Mouse (Mus musculus) testis, postnatal 10 days (tissue): ENCODE data around the gene Gpkow.
"Not testable (repeated sequence)": the region's sequence is repeated elsewhere in the genome, so short reads cannot be mapped to it uniquely, and the experiment has no call there.

Experiments
- DNase-seq: peaks from one replicate; pipeline ENCODE4 v3.0.0; 2021; ENCODE audit warnings: low spot score

Gene Gpkow

DNA sequence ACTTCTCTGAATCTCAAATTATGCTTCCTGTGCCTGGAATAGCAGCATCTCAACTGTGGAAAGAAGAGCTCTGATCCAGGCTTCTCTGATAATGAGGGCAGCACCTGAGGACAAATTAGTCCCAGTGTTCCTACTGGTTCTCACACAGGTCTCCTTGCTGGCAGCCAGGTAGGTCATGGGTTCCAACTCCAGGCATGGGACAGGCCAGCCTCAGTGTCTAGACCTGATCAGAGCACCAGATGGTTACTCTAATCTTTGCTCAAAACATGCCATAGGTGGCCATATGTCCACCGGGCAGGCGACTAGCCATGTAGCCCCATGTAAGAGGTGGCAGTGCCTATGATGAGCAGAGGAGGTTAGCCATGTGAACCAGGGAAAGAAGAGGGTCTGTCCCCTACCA lies 8.6 kb upstream of the Gpkow start:
- DNase-seq: no peak

DNA sequence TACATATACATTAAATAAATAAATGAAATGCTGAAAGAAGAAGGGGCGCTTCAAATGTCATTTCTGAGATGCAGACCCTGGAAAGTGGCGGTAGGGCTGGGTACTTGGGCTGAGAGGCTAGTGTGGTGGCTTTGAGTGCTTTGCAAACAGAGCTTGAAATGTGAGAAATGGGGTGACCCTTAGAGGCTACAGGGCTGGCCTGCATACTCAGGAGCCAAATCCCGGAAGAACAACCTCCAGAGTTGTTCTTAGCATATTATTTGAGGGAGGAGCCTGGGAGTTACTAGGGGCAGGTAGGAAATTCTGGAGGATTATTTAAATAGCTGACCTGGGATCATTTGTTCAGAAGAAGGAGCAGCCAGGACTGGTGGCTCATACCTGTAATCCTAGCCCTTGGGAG lies 6.4 kb upstream of the Gpkow start:
- no peak for DNase-seq

DNA sequence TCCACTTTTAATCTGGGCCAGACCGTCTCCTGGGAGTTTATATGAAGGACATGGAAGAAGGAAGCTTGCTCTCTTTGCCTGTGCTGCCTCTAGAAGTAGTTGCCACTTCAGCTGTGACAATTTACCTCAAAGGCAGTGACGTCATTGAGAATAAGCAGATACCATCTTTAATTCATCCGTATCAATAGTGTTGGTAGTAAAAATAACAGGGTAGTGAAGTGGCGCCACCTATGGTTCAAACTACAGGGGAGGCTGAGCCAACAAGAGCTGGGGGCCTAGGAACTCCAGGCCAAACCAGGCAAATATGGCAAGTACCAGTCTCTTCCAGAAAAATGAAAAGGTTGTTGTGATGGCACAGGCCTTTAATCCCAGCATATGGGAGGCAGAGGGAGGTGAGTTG lies 4.1 kb upstream of the Gpkow start:
- no peak for DNase-seq

DNA sequence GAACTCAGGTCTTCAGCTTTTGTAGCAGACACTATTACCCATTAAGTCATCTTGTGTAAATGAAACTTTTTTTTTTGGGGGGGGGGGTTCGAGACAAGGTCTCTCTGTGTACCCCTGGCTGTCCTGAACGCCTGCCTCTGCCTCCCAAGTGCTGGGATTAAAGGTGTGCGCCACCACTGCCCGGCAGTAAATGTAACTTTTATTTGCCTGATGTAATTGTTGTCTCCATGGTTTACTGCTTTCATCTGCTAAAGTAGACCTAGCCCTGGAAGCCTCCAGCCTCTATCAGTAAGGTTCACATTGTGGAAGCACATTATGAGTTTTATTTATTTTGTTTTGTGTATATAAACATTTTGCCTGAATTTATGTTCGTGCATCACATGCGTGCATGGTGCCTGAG lies 411 bp upstream of the Gpkow start:
- no peak for DNase-seq

DNA sequence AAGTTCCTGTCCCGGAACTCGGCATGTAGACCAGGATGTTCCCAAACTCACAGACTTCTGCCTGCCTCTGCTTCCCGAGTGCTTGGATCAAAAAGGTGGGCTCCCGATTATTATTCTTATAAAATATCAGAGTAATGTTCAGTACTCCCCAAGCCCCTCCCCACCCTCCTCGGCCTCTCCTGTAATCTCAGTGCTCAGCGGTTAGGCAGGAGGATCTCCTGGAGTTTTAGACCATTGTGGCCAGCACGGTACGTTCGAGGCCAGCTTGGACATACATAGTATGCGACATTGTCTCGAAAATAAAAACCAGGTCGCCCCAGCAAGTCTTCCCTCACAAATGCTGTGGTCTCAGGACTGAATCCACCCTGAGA lies 16.8 kb downstream of the Gpkow start:
- not testable (repeated sequence) for DNase-seq

DNA sequence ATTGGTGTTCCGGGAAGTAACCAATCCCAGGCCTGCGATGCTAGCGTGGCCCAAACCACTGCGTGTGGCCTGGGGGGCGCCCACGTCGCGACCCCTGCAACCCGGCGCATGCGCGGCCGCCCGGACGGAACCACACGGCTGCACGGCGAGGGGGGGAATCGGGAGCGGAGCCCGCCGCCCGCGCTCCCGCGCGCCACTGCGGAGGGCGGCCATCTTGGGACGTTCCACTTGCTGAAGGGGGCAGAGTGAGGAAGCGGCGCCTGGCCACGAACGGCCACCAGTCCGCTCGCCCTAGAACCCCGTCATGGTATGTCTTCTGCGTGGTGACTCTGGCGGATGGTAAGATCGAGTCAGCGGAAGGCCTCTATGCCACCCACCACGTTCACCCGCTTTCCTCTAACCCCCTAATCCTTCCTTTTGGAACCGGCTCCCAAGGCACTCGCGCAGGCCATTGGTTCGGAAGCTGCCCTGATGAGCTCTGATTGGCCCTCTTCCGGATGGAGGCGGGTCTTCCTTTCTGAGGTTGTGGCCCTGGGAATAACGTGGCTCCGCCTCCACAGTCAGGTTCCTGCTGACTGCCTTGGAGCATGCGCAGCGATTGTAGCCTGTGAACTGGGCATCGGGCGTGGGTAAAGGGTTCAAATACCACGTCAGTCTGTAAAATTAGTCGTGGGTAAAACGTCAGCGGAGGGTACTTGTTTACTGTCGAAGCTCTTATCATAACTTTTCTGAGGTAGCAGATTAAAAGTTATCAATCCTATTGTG lies 17.4 kb downstream of the Gpkow start, which contains the start of gene Wdr45:
Wdr45 (plus strand) TSS at position 199 of the 765 bp plus-strand sequence.
- DNase-seq: peak; percentile 91

DNA sequence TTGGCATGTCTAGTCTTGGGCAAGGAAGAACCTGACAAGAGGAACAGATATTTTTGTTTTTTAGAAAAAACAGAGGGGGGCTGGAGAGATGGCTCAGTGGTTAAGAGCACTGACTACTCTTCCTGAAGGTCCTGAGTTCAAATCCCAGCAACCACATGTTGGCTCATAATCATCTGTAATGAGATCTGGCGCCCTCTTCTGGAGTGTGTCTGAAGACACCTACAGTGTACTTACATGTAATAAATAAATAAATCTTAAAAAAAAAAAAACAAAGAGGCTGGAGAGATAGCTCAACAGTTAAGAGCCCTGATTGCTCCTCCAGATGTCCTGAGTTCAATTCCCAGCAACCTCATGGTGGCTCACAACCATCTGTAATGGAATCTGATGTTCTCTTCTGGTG lies 19.1 kb downstream of the Gpkow start:
- not testable (repeated sequence) for DNase-seq

DNA sequence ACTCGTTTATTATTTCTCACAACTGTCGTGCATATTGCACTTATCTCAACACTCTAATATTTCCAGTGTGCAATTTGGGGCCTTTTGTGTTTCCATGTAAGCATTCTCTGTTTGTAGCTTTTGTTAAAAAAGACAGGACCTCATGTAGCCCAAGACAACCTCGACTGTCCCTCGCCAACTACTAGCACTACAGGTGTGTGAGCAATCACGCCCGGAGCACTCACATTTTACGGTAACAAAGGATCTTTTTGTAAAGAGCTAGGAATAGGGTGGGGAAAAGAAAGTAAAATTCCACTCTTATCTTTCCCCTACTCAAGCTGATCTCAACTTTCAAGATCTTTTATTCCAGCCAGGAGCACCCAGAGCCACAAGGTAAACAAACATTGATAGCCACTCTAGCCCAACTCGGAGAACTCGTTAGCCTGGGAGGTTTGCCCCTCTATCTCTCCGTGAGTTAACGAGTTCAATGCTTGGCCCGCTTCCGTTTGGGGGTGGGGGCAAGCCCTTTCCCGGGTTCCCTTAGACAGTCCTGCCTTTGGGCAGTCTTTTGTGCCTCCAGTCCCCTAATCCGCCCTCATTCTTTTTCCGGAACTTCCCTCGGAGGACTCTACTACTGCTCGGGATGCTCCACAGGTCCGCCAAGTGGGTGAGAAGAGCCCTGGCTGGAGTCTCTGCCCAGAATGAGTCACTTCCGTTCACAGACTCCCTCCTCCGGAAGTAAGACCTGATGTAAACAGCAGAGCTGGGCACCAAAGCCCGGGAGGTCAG lies 24.8 kb downstream of the Gpkow start, which contains the start of gene Gm45208:
Gm45208 (plus strand) TSS at position 732 of the 768 bp plus-strand sequence.
- peak; percentile 67 for DNase-seq

DNA sequence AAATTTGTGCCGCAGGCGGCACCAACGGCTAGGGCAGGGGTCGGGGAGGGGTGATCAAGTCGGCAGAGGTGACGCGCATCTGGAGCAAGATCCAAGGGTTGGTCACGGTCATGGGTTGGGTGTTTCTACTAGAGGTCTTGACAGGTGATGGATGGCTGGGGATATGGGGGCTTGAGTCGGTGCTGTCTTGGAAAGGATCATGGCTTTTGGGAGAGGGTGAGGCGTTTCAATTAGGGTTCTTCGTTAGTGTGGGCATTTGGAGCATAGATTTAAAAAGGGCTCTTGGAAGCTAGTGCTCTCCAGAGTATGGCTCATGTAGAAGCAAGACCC lies 25.3 kb downstream of the Gpkow start:
- DNase-seq: no peak

DNA sequence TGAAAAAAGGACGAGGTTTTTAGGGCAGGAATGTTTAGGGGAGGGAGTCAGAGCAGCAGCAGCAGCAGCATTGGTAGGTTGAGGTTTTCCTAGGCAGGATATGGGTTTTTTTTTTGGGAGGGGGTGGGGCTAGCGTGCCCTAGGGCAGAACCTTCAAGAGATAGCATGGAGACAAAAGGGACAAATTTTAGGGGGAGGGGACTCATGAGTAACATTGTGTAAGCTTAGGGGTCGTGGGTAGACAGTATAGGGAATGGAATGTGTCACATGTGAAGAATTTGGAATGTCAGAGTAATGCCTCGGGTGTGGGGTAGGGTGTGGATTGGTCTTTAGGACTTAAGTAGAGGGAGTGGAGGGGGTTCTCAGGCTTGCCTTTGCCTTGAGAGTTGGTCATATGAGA lies 25.8 kb downstream of the Gpkow start:
- no peak for DNase-seq

DNA sequence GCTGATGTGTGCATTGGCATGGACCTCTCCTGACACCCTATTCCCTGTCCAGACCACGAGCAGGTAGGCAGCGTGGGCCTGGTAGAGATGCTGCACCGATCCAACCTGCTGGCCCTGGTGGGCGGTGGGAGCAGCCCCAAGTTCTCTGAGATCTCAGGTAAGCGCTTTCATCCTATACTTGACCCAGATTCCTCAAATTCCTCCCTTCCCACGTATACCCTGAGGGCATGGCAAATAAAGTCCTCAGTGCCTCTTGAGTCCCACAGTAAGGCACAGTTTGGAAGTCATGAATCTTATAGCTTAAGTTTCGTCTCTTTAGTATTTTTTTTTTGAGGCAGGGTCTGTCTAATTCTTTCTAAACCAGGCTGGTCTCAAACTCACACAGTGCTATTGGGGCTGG lies 27.2 kb downstream of the Gpkow start:
- no peak for DNase-seq

DNA sequence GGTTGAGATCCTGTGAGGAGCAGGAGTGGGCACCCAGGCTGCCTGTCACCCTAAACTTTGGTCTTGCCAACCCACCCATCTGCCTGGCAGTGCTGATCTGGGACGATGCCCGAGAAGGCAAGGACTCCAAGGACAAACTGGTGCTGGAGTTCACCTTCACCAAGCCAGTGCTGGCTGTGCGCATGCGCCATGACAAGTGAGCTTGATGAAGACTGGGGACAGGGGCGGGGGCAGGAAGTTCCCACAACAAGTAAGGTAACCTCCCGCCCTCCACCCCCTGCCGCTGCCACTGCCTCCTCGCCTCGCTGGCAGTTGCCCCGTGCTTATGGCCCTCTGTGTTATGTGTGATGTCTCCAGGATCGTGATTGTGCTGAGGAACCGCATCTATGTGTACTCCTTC lies 28.9 kb downstream of the Gpkow start:
- DNase-seq: no peak

DNA sequence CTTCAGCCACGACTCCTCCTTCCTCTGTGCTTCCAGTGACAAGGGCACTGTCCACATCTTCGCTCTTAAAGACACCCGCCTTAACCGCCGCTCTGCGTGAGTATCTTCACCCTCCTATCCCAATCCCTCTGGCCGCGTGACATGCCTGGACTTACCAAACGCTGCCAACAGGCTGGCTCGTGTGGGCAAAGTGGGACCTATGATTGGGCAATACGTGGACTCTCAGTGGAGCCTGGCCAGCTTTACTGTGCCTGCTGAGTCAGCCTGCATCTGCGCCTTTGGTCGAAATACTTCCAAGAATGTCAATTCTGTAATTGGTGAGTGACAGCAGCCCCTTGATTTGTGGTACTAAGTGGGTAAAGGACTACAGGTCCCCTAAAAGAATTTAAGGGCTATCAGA lies 30.2 kb downstream of the Gpkow start:
- no peak for DNase-seq

DNA sequence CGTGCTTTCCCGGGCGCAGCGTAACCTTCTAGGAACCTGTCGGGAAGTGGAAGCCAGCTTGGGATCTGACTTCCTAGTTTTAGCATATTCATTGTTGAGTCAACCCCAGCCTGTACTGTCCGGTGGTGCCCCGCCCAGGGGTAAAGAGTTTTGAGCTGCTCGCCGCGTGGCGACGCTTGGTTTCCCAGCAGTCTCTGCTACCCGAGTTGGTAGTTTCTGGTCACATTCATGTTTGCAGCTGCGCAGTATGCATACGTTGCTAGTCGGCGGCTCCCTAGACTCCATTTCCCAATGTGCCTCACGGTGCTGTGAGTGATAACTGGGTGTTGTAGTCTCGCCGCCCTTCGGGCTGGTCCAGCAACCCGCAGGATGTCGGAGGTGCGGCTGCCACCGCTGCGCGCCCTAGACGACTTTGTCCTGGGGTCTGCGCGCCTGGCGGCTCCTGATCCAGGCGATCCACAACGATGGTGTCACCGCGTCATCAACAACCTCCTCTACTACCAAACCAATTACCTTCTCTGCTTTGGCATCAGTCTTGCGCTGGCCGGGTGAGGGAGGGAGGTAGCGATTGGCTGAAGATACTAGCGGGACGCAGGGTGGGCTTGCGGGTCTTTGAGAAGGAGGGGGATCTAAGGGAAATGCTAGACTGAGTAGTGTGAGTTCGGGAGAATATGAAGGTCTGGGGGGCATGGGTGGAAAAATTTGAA lies 31.4 kb downstream of the Gpkow start, which contains the start of gene Praf2:
Praf2 (plus strand) TSS at position 225 of the 707 bp plus-strand sequence.
- peak; percentile 58 for DNase-seq

DNA sequence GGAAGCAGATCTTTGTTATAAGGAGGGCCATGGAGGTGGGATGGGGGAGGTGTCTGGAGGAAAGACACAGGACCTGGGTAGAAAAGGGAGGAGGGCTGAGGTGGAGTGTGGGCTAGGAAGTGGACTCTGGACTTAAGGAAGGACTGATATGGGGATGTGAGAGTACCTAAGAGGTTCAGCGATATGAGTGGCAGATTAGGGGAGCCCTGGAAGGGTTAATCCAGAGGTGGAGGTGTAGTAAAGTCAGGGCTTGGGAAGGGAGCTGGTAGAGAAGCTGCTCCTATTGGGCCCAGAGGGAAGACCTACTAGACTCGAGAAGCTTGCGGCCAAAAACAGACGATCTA lies 32.0 kb downstream of the Gpkow start:
- DNase-seq: no peak

DNA sequence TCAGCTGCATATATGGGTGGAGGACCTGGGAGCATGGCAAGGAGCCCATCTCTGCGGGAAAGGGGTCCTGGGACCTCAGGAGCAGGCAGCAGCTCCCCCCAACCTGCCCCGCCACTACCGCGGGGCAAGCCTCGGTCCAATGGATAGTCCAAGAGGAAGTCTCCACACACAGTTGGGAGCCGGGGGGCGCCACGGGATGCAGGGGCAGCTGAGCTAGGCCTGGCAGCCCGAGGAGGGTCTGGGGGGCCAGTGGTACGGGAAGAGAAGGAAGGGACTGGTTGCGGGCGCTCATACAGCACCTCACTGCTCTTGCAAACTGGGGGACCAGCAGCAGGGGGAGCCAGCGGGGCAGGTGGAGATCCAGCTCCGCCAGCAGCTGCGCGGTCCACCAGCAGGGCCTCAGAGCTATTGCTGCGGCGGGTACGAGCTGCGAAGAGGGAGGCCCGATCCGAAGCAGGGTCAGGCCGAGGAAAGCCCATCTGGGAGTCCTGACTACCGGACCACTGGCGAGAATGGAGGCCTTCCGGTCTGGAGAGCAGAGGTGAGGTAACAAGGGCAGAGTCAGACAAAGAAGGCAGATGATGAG lies 36.7 kb downstream of the Gpkow start:
- peak; percentile 84 for DNase-seq

DNA sequence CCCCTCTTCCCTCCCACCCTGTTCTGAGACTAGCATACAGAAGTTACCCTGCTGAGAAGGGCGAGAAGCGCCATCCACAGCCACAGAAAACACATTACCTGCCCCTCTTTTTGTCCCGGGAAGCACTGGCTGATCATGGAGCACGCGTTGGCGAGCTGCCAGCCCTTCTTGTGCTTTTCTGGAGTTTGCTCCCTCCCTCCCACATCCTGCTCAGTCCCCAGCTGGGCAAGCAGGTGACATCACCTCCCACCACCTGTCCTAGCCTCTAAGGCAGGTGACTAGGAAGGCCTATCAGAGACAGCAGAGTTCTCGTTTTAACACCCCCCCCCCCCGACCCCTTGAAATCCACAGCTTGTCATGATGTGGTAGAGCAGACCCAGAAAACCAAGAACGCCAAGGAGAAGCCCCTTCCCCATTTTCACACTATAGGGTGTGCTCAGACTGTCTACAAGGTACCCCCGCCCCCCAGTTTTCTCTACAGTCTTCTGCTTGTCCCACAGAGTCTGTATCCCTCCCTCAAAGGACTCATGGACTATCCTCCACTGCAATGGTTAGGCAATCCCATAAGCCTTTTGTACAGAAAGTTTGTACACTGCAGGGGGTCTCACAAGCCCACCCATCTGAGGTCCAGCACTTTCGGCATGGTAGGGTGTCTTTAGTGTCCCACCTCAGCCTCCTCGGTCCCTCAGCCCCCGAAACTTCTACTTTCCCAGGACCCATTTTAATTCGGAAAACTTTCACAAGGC lies 42.6 kb downstream of the Gpkow start:
- DNase-seq: peak; percentile 69

DNA sequence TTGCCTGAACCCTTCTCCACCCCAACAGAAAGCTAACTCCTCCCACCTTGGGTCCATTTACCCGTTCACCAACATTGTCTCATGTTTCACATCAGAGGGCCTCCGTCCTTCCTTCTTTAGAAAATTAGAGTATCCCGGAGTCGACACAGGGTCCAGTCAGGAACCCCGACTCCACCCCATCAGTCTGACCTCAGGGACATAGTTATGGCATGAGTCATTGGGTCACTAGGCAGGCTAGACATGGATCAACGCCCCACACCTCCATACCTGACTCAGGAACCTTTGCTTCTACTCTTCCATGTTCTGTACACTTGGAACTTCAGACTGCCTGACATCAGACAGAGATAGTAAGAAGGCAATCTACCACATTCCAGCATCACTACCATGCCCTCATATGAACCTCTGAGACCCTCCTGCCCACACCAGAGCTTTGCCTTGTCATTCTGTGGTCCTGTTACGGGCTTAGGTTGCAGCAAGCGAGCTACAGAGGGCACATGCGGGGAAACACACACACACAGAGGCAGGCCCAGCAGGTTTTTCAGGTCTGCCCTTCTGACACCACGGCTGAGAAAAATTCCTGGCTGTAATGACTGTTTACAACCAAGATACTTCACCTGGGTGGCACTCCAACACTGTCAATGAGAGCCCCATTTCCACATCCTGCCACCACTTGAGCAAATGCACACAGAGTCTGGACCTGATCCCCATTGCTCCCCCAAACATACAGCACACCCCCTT lies 43.3 kb downstream of the Gpkow start:
- DNase-seq: no peak

DNA sequence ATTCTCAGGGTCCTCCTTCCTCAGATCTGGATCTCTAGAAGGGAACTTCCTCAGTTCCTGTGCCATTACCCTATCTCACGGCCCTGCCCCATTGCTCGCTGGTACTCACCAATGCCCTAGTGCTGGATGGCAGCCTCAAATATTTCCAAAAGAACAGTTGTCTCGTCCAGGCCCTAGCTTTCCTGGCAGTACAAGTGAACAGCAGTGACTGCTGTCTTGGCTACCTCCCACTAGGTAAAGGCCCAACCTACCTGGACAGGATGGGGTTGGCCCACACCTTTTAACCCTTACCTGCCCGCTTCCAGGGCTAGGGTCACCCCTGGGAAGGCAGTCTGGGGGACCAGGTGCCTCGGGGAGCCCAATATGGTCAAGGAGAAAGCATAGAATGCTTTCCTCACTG lies 44.2 kb downstream of the Gpkow start:
- no peak for DNase-seq

DNA sequence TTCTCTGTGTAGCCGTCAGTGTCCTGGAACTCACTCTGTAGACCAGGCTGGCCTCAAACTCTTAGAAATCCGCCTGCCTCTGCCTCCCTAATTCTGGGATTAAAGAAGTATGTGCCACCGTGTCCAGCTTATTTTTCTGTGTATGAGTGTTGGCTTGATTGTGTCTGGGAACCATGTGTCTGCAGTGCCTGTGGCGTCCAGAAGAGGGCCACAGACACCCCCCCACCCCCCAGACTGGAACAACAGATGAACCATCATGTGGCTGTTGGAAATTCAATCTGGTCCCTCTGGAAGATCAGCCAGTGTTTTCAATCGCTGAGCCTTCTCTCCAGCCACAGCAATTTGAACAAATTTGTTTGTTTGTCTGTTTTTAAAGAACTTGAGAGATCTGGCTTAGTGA lies 46.5 kb downstream of the Gpkow start:
- DNase-seq: no peak

DNA sequence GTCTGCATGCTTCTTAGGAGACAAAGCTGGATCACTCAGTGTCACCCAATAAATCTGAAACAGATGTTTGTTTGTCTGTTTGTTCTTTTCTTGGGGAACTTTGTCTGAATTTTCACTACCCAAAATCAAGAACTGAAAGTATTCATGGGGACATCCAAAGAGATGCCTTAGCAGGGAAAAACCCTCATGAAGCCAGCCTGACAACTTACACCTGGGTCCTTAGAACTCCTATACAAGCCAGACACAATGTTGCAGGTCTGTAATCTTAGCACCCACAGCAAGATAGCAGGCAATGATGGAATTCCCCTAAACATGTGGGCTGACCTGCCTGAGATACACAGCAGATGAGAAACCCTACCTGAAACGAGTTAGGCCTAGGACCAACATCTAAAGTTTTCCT lies 48.0 kb downstream of the Gpkow start:
- no peak for DNase-seq
